Mouse (Mus musculus) liver, embryonic 13.5 days (tissue): ENCODE results near the gene Atp2a2. TPM values are rescaled to one million over a fixed set of nuclear protein-coding genes. Genes with fewer than 3 reads are reported as not detected.
"Not testable (repeated sequence)": the region's sequence is repeated elsewhere in the genome, so short reads cannot be mapped to it uniquely, and the experiment has no call there.

Experiments
- ATAC-seq: fragments of 200-750 bp; cut with Nextera tagmentation; 2 replicates; pipeline ENCODE4 v1.8.0; 2017; ENCODE audit warnings: low read depth, mild to moderate bottlenecking, moderate number of reproducible peaks, moderate library complexity
- DNase-seq: peaks from one replicate; pipeline ENCODE4 v3.0.0; 2022
- H3K27ac ChIP-seq: fragments of 300-500 bp; sonication (generic); 2 replicates; pipeline ENCODE4 v1.5.1; 2015; ENCODE audit warnings: moderate library complexity, mild to moderate bottlenecking, inconsistent platforms
- H3K27me3 ChIP-seq: fragments of 300-500 bp; sonication (generic); 2 replicates; pipeline ENCODE4 v1.6.1; 2015; ENCODE audit warnings: mild to moderate bottlenecking, inconsistent platforms
- H3K36me3 ChIP-seq: fragments of 300-500 bp; sonication (generic); 2 replicates; pipeline ENCODE4 v1.6.1; 2015; ENCODE audit warnings: mild to moderate bottlenecking, inconsistent platforms
- H3K4me1 ChIP-seq: fragments of 300-500 bp; sonication (generic); replicated peaks from 2 replicates; pipeline ENCODE4 v1.6.1; 2015; ENCODE audit warnings: inconsistent platforms
- H3K4me2 ChIP-seq: fragments of 300-500 bp; sonication (generic); 2 replicates; pipeline ENCODE4 v1.6.1; 2015; ENCODE audit warnings: inconsistent platforms, mild to moderate bottlenecking, moderate library complexity
- H3K4me3 ChIP-seq: fragments of 300-500 bp; sonication (generic); replicated peaks from 2 replicates; pipeline ENCODE4 v1.5.1; 2015; ENCODE audit warnings: mild to moderate bottlenecking, inconsistent platforms
- H3K9ac ChIP-seq: fragments of 300-500 bp; sonication (generic); 2 replicates; pipeline ENCODE4 v1.6.1; 2015; ENCODE audit warnings: mild to moderate bottlenecking, inconsistent platforms
- H3K9me3 ChIP-seq: fragments of 300-500 bp; sonication (generic); replicated peaks from 2 replicates; pipeline ENCODE4 v1.6.1; 2016; ENCODE audit warnings: inconsistent platforms
- WGBS: fragments of 180-500 bp; shearing (Covaris S2); methylation state at CpG from one replicate; pipeline ENCODE4 v1.1.7; 2015; ENCODE audit not compliant: insufficient replicate concordance; 5-methylcytosine and 5-hydroxymethylcytosine counted together
- polyA plus RNA-seq: library from polyadenylated mRNA; unstranded; fragments of >200 nt; fragmentation: Nextera tagmentation; extraction: Ambion mirVana; gene quantifications from 2 replicates; pipeline ENCODE4 v1.2.1, GENCODE M21; 2015

Gene Atp2a2
- polyA plus RNA-seq, 1 experiment from 2014 or later, result 14.1 TPM

- no peak for ATAC-seq
- DNase-seq, result no peak
- H3K27ac ChIP-seq, result no peak overlapping the region
- H3K36me3 ChIP-seq, result peaks cover 100% of the 10 kb centered on the region
- H3K4me1 ChIP-seq, result no peaks in the 10 kb centered on the region
- no peaks in the 10 kb centered on the region for H3K27me3 ChIP-seq
- no peak overlapping the region for H3K9ac ChIP-seq
- 89% methylated on average over 9 of the region's 9 CpGs for WGBS
- H3K9me3 ChIP-seq, result no peaks in the 10 kb centered on the region
- no peak overlapping the region for H3K4me3 ChIP-seq
- no peak overlapping the region for H3K4me2 ChIP-seq
Measured at GRCm38 (mm10) chr5:122461431-122461830, 40.6 kb downstream of the Atp2a2 start.

DNA sequence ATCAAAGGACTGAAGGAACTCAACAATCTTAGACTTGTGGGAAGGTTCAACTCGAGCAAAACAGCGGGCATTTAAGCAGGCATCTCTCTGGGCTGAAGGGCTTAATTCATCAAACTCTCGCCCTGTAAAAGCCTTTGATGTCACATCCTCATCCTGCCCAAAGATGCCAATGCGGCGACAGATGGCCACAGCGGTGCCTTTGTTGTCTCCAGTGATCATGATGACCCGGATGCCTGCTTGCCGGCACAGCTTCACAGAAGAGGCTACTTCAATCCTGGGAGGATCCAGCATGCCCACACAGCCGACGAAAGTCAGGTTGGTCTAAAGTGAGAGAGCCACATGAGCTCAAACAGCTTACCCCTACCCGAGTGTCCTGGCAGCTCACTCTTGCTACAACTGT, 41.4 kb downstream of the Atp2a2 start:
- no peaks in the 10 kb centered on the region for H3K27me3 ChIP-seq
- 91% methylated on average over 11 of the region's 11 CpGs for WGBS
- H3K27ac ChIP-seq, result no peak overlapping the region
- no peak overlapping the region for H3K9ac ChIP-seq
- no peaks in the 10 kb centered on the region for H3K9me3 ChIP-seq
- DNase-seq (no peak), ATAC-seq (no peak)
- peaks cover 99% of the 10 kb centered on the region for H3K36me3 ChIP-seq
- no peak overlapping the region for H3K4me2 ChIP-seq
- no peaks in the 10 kb centered on the region for H3K4me1 ChIP-seq
- H3K4me3 ChIP-seq, result no peak overlapping the region

DNA sequence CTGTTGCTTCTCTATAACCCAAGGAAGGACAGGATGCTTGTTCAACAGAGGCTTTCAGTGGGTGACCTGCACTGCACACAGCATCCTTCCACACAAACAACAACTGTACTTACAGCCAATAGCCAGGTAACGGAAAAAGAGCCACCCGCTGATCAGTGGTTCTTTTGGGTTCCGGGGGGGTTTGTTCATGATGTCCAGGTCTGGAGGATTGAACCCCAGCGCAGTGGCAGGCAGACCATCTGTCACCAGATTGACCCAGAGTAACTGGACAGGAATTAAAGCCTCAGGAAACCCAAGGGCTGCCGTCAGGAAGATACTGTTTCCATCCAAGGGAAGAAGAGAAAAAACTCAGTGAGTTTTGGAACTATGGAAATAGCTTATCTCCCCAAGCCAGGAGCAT, 42.7 kb downstream of the Atp2a2 start:
- no peak overlapping the region for H3K4me3 ChIP-seq
- H3K36me3 ChIP-seq, result peaks cover 99% of the 10 kb centered on the region
- no peaks in the 10 kb centered on the region for H3K27me3 ChIP-seq
- no peak overlapping the region for H3K27ac ChIP-seq
- H3K9me3 ChIP-seq, result no peaks in the 10 kb centered on the region
- H3K4me1 ChIP-seq, result no peaks in the 10 kb centered on the region
- DNase-seq, result no peak
- 89% methylated on average over 5 of the region's 5 CpGs for WGBS
- no peak overlapping the region for H3K9ac ChIP-seq
- ATAC-seq, result no peak
- no peak overlapping the region for H3K4me2 ChIP-seq

DNA sequence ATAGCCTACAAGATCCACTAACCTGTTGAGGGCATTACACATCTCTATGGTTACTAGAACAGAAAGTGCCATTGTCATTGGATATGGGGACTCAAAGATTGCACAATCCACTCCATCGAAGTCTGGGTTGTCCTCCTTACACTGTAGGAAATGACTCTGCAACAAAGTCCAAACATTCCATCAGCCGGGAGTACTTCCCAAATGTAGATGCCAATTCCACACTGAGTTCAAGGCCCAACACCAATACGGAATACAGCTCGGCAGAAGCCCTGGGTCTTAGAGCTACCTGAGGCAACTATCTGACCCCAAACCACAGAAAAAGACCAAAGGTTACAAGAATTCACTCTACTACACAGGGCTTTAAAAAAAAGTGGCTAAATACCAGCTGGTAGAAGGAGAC, 44.0 kb downstream of the Atp2a2 start:
- no peak overlapping the region for H3K4me2 ChIP-seq
- ATAC-seq, result no peak
- H3K27ac ChIP-seq, result no peak overlapping the region
- no peak overlapping the region for H3K4me3 ChIP-seq
- H3K4me1 ChIP-seq, result no peaks in the 10 kb centered on the region
- DNase-seq, result no peak
- H3K36me3 ChIP-seq, result peaks cover 99% of the 10 kb centered on the region
- no peaks in the 10 kb centered on the region for H3K27me3 ChIP-seq
- no peaks in the 10 kb centered on the region for H3K9me3 ChIP-seq
- no peak overlapping the region for H3K9ac ChIP-seq
- 73% methylated on average over 4 of the region's 4 CpGs for WGBS

DNA sequence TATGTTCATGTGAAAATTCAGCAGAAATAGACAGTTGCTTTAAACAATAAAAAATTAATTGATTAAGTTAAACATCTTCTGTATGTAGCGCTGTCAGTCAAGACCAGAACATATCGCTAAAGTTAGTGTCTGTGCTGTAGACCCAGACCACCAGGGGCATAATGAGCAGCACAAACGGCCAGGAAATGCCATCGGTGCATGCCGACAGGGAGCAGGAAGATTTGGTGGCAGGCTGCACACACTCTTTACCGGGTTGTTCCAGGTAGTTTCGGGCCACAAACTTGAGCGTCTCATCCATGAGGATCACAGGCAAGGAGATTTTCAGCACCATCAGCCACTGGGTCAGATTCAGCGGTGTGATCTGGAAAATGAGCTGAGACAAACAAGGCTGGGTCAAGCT, 45.0 kb downstream of the Atp2a2 start:
- WGBS, result 86% methylated on average over 9 of the region's 9 CpGs
- H3K9me3 ChIP-seq, ATAC-seq, H3K4me1 ChIP-seq, H3K4me2 ChIP-seq, H3K27ac ChIP-seq, H3K27me3 ChIP-seq, H3K4me3 ChIP-seq, H3K9ac ChIP-seq, DNase-seq: not testable (repeated sequence)
- H3K36me3 ChIP-seq, result peaks cover 99% of the 10 kb centered on the region

GRCm38 (mm10) chr5:122455584-122455983, 46.4 kb downstream of the Atp2a2 start:
- H3K27ac ChIP-seq, result no peak overlapping the region
- ATAC-seq (no peak), DNase-seq (no peak)
- no peak overlapping the region for H3K9ac ChIP-seq
- no peaks in the 10 kb centered on the region for H3K27me3 ChIP-seq
- 0 out of 2 replicates have a peak, but pooled peaks cover 4% of the 10 kb centered on the region for H3K4me1 ChIP-seq
- peaks cover 94% of the 10 kb centered on the region for H3K36me3 ChIP-seq
- 89% methylated on average over 3 of the region's 3 CpGs for WGBS
- H3K9me3 ChIP-seq, result no peaks in the 10 kb centered on the region
- H3K4me2 ChIP-seq, result no peak overlapping the region
- H3K4me3 ChIP-seq, result no peak overlapping the region

DNA sequence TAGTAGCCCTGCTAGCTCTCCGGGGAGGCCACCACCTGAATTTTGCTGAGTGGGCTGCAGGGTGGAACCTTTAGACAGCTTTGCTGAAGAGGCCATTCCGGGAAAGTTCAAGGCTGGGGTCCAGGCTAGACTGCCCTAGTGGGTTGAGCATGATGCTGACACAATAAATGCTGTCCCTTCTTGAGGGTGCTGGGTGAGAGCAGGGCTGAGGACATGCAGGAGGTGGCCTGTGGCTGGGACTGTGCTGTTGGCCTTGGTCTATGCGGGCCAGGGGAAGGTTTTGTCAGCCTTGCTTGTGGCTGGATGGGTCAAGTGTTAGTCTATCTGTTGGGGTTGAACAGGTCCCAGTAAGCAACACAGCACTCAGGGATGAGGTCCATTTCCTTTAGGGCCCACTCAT, 47.1 kb downstream of the Atp2a2 start:
- Histone ChIP-seq H3K36me3 (peaks cover 87% of the 10 kb centered on the region), H3K4me2 (no peak overlapping the region), H3K9ac (no peak overlapping the region), H3K27me3 (no peaks in the 10 kb centered on the region), H3K9me3 (no peaks in the 10 kb centered on the region), H3K4me3 (no peak overlapping the region), H3K27ac (no peak overlapping the region), H3K4me1 (0 out of 2 replicates have a peak, but pooled peaks cover 4% of the 10 kb centered on the region)
- ATAC-seq (no peak), DNase-seq (no peak)
- 86% methylated on average over 3 of the region's 3 CpGs for WGBS

DNA sequence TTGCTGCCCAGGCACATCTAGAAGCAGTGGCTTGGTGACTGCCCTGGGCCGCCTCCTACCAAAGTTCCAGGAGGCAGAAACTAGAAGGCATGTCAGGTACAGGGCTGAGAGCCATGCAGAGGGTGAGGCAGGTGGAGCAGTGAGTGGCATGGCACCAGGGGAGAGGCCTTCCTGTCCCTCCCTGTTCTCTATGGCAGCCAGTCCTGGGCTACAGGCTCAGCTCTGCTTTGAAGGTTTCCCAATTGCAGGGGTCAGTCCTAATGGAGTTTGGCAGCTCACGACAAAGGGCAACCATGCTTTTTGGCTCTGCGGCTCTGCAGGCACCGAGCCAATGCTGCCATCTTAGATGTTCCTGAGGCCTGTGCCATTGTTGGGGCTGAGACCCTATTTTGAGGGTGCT, 47.6 kb downstream of the Atp2a2 start:
- Histone ChIP-seq H3K4me2 (no peak overlapping the region), H3K9me3 (no peaks in the 10 kb centered on the region), H3K4me3 (no peak overlapping the region), H3K36me3 (peaks cover 83% of the 10 kb centered on the region), H3K27ac (no peak overlapping the region), H3K27me3 (no peaks in the 10 kb centered on the region), H3K9ac (no peak overlapping the region), H3K4me1 (0 out of 2 replicates have a peak, but pooled peaks cover 4% of the 10 kb centered on the region)
- ATAC-seq (no peak), DNase-seq (no peak)
- 87% methylated on average over 4 of the region's 4 CpGs for WGBS

- DNase-seq (no peak), ATAC-seq (no peak)
- 81% methylated on average over 6 of the region's 6 CpGs for WGBS
- Histone ChIP-seq H3K4me3 (no peak overlapping the region), H3K36me3 (peaks cover 70% of the 10 kb centered on the region), H3K9ac (no peak overlapping the region), H3K27ac (no peak overlapping the region), H3K4me2 (no peak overlapping the region), H3K27me3 (no peaks in the 10 kb centered on the region), H3K4me1 (0 out of 2 replicates have a peak, but pooled peaks cover 4% of the 10 kb centered on the region), H3K9me3 (no peaks in the 10 kb centered on the region)
Measured at GRCm38 (mm10) chr5:122453188-122453587, 48.8 kb downstream of the Atp2a2 start.

GRCm38 (mm10) chr5:122452194-122452593, 49.8 kb downstream of the Atp2a2 start:
- Histone ChIP-seq H3K36me3 (peaks cover 63% of the 10 kb centered on the region), H3K27ac (no peak overlapping the region), H3K4me3 (no peak overlapping the region), H3K9me3 (no peaks in the 10 kb centered on the region), H3K4me1 (0 out of 2 replicates have a peak, but pooled peaks cover 4% of the 10 kb centered on the region), H3K9ac (no peak overlapping the region), H3K27me3 (no peaks in the 10 kb centered on the region), H3K4me2 (no peak overlapping the region)
- ATAC-seq (no peak), DNase-seq (no peak)
- 79% methylated on average over 7 of the region's 7 CpGs for WGBS

DNA sequence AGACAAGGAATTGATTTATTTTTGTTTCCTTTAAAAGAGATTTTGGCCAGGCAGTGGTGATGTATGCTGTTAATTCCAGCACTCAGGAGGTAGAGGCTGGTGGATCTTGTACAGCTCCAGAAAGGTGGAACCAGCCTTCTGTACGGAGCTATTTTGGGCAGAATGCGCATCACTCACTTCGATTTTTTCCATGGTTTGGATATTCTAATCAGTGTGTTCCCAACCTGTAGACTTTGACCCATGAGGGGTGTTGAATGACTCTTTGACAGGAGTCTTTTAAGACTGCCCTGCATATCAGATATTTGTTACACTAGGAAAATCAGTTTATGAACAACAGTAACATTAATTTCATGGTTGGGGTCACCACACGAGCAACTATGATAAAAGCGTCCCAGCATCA, 50.7 kb downstream of the Atp2a2 start:
- Histone ChIP-seq H3K4me1 (0 out of 2 replicates have a peak, but pooled peaks cover 4% of the 10 kb centered on the region), H3K4me2 (no peak overlapping the region), H3K27ac (no peak overlapping the region), H3K4me3 (no peak overlapping the region), H3K9ac (no peak overlapping the region), H3K36me3 (peaks cover 60% of the 10 kb centered on the region), H3K9me3 (no peaks in the 10 kb centered on the region), H3K27me3 (no peaks in the 10 kb centered on the region)
- 80% methylated on average over 5 of the region's 5 CpGs for WGBS
- ATAC-seq, result no peak
- no peak for DNase-seq

DNA sequence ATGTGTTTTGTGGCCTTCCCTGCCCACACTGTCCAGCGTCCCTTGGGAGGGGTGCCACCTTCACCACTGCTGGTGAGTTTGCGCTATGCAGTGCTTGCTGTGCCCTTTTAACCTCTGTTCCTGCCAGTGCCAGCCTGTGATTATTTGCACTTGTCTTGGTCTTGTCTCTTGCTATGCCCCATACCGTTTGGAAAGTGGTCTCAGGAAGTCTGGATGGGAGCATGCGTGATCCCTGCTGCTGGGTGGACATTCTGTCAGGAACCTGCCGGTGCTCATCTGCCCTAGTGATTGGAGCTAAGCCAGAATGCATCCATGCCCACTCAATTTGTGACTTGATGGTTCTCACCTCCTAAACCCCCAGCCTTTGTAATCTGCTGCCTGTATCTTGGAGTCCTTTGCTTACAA, 51.1 kb downstream of the Atp2a2 start:
- no peak overlapping the region for H3K27ac ChIP-seq
- DNase-seq (no peak), ATAC-seq (no peak)
- H3K4me3 ChIP-seq, result no peak overlapping the region
- H3K27me3 ChIP-seq, result no peaks in the 10 kb centered on the region
- 0 out of 2 replicates have a peak, but pooled peaks cover 4% of the 10 kb centered on the region for H3K4me1 ChIP-seq
- no peak overlapping the region for H3K4me2 ChIP-seq
- 65% methylated on average over 5 of the region's 5 CpGs for WGBS
- H3K9me3 ChIP-seq, result no peaks in the 10 kb centered on the region
- peaks cover 61% of the 10 kb centered on the region for H3K36me3 ChIP-seq
- H3K9ac ChIP-seq, result no peak overlapping the region
